In the genomic region with DNA sequence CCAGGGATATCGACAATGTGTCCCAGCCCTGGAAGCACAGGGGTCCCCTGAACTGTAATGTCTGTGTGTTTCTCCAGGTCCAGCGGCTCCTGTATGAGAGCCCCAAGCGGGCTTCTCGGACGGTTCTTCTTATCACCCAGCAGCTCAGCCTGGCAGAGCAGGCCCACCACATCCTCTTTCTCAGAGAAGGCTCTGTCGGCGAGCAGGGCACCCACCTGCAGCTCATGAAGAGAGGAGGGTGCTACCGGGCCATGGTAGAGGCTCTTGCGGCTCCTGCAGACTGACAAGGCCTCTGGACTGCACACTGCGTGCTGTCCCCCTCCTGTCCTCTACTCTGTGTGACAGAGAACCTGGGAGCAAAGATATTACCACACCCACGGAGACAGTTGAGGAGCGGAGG, we compare ENCODE assay signal across 13 mouse cellular contexts. TPM values are rescaled to one million over a fixed set of nuclear protein-coding genes. Genes with fewer than 3 reads are reported as not detected.
DNase-seq lines count a peak whose midpoint lies in the region; ATAC-seq lines count a peak whose summit lies in the region.
"Had no signal": no experiment of that assay in that cellular context is flagged by ENCODE, and none has a peak within 500 bp of the region (broad histone marks: within the 10 kb centered on the region; RNA-seq: fewer than 3 reads in every experiment).

No protein-coding gene starts in this region.

- H3K27ac ChIP-seq in heart, embryonic 16.5 days (ENCODE audit: low read length): peak overlapping the region; percentile 62
- H3K27ac ChIP-seq in heart, embryonic 10.5 days: no peak overlapping the region
- H3K27ac ChIP-seq: stomach, embryonic 15.5 days had no signal

- DNase-seq in heart, embryonic 10.5 days (ENCODE audit: low spot score): no peak
- peak; percentile 86 for DNase-seq in CD4-positive helper T cell, adult 2 months (ENCODE audit: low read depth, low spot score)
- DNase-seq in spleen, postnatal 14 days (ENCODE audit: low spot score in 2 of 2): peak; percentile 47 to 60
- no peak for DNase-seq in urinary bladder, postnatal 10 days (ENCODE audit: low spot score)
- no peak for DNase-seq in testis, postnatal 14 days (ENCODE audit: low spot score)
- DNase-seq in ovary, postnatal 10 days (ENCODE audit: low spot score): no peak
- DNase-seq: cerebellum, adult 11 months; kidney, adult 2 months; lung, embryonic 14.5 days had no signal

- H3K27me3 ChIP-seq in heart, embryonic 16.5 days (ENCODE audit: control insufficient read depth, insufficient read depth, low read length): peaks cover 55% of the 10 kb centered on the region
- peaks cover 99% of the 10 kb centered on the region for H3K27me3 ChIP-seq in heart, embryonic 10.5 days (ENCODE audit: insufficient read depth, poor library complexity, severe bottlenecking)

- 28% methylated on average over 12 of the region's 12 CpGs for WGBS in heart, embryonic 16.5 days
- 34% methylated on average over 12 of the region's 12 CpGs for WGBS in heart, embryonic 10.5 days

- H3K9me3 ChIP-seq in heart, embryonic 16.5 days (replicated peaks; ENCODE audit: control insufficient read depth, low read length): no peaks in the 10 kb centered on the region
- H3K9me3 ChIP-seq in heart, embryonic 10.5 days: no peaks in the 10 kb centered on the region
- H3K9me3 ChIP-seq: stomach, embryonic 15.5 days had no signal

- H3K4me3 ChIP-seq in heart, embryonic 16.5 days (ENCODE audit: low read length): no peak overlapping the region
- no peak overlapping the region for H3K4me3 ChIP-seq in heart, embryonic 10.5 days

- H3K4me1 ChIP-seq in heart, embryonic 16.5 days (ENCODE audit: control insufficient read depth, insufficient read depth, low read length): peaks cover 10% of the 10 kb centered on the region; the same call in 1 of the 2 replicates
- peaks cover 17% of the 10 kb centered on the region for H3K4me1 ChIP-seq in heart, embryonic 10.5 days

- peak overlapping the region; percentile 89; the same call in 1 of the 2 replicates for H3K4me2 ChIP-seq in heart, embryonic 16.5 days (ENCODE audit: low read depth, low read length)

- ATAC-seq in heart, embryonic 16.5 days (replicated peaks; ENCODE audit: extremely low read depth, insufficient read depth, low FRiP score): no peak; the same call in 1 of the 2 replicates
- ATAC-seq in inflammation-experienced regulatory T-cells, adult 6 months: peak; percentile 75

- H3K36me3 ChIP-seq in heart, embryonic 16.5 days (ENCODE audit: control insufficient read depth, insufficient read depth): no peaks in the 10 kb centered on the region
- no peaks in the 10 kb centered on the region for H3K36me3 ChIP-seq in heart, embryonic 10.5 days
- H3K36me3 ChIP-seq: stomach, embryonic 15.5 days had no signal

- H3K9ac ChIP-seq in heart, embryonic 16.5 days (ENCODE audit: low read length): no peak overlapping the region; the same call in 1 of the 2 replicates
- H3K9ac ChIP-seq: stomach, embryonic 15.5 days had no signal

RNA-seq across cellular contexts. Expression of a gene that starts 1.0 kb away (rescaled TPM):
- polyA plus RNA-seq in heart, embryonic 16.5 days (2015; fragmentation: Nextera tagmentation; extraction: Ambion mirVana): 31.8 and 87.6 TPM in 2 replicates
- polyA plus RNA-seq in heart, embryonic 10.5 days (2016; fragmentation: Nextera tagmentation; extraction: Ambion mirVana): 0.86 and 0.87 TPM in 2 replicates
- 1,000 to 10,000 TPM in 2 of 3 experiments, 100 to 1,000 TPM in 1; 835 to 1,025 (median 1,010) TPM for polyA plus RNA-seq in inflammation-experienced regulatory T-cells, adult 6 months (2017; shearing (Covaris generic))

RNA-seq across cellular contexts. Expression of a gene that starts 6.8 kb away (rescaled TPM):
- 10.9 and 21.4 TPM in 2 replicates for polyA plus RNA-seq in heart, embryonic 16.5 days (2015; fragmentation: Nextera tagmentation; extraction: Ambion mirVana)
- polyA plus RNA-seq in heart, embryonic 10.5 days (2016; fragmentation: Nextera tagmentation; extraction: Ambion mirVana): 0.48 and 0.51 TPM in 2 replicates
- polyA plus RNA-seq in inflammation-experienced regulatory T-cells, adult 6 months (2017; shearing (Covaris generic)): 100 to 1,000 TPM in 2 of 3 experiments, 10 to 100 TPM in 1; 94.0 to 181 (median 103) TPM

RNA-seq across cellular contexts. Expression of a gene that starts 8.9 kb away (rescaled TPM):
- 15.0 and 32.2 TPM in 2 replicates for polyA plus RNA-seq in heart, embryonic 16.5 days (2015; fragmentation: Nextera tagmentation; extraction: Ambion mirVana)
- polyA plus RNA-seq in heart, embryonic 10.5 days (2016; fragmentation: Nextera tagmentation; extraction: Ambion mirVana): 0.41 and 0.60 TPM in 2 replicates
- 100 to 1,000 TPM; 330 to 403 (median 338) TPM for polyA plus RNA-seq in inflammation-experienced regulatory T-cells, adult 6 months (2017; shearing (Covaris generic))

RNA-seq across cellular contexts. Expression of a gene that starts 9.1 kb away (rescaled TPM):
- 5.7 and 11.1 TPM in 2 replicates for polyA plus RNA-seq in heart, embryonic 16.5 days (2015; fragmentation: Nextera tagmentation; extraction: Ambion mirVana)
- 0.84 and 1.2 TPM in 2 replicates for polyA plus RNA-seq in heart, embryonic 10.5 days (2016; fragmentation: Nextera tagmentation; extraction: Ambion mirVana)
- polyA plus RNA-seq in inflammation-experienced regulatory T-cells, adult 6 months (2017; shearing (Covaris generic)): 100 to 1,000 TPM; 174 to 216 (median 189) TPM

RNA-seq across cellular contexts. Expression of a gene that starts 42.2 kb away (rescaled TPM):
- polyA plus RNA-seq in heart, embryonic 16.5 days (2015; fragmentation: Nextera tagmentation; extraction: Ambion mirVana): 0.17 and 0.24 TPM in 2 replicates
- polyA plus RNA-seq in heart, embryonic 10.5 days (2016; fragmentation: Nextera tagmentation; extraction: Ambion mirVana): not detected in 2 replicates
- polyA plus RNA-seq in inflammation-experienced regulatory T-cells, adult 6 months (2017; shearing (Covaris generic)): 10 to 100 TPM in 2 of 3 experiments, 1 to 10 TPM in 1; 8.4 to 87.4 (median 63.4) TPM
- polyA plus RNA-seq: lung, embryonic 14.5 days; neural tube, embryonic 14.5 days had no signal

Comparison
In these comparisons a context has a peak if more than half of its experiments do, and no peak if none do; other contexts are left out.
1. RNA of a gene that starts 1.0 kb away (polyA plus RNA-seq): 835 to 1,025 TPM in inflammation-experienced regulatory T-cells, adult 6 months and 31.8 to 87.6 TPM in heart, embryonic 16.5 days; 0.86 to 0.87 TPM in heart, embryonic 10.5 days; every median in the first group is over 10 times any median in the second.
2. DNase-seq: peak in CD4-positive helper T cell, adult 2 months (single experiment) and spleen, postnatal 14 days (2 of 2); none in heart, embryonic 10.5 days (single experiment), urinary bladder, postnatal 10 days (single experiment), testis, postnatal 14 days (single experiment) and ovary, postnatal 10 days (single experiment).